Mouse (Mus musculus): ENCODE results near the gene Ncoa3. TPM values are rescaled to one million over a fixed set of nuclear protein-coding genes. Genes with fewer than 3 reads are reported as not detected.

The Ncoa3 gene
- total RNA-seq, 1 experiment, result 83.4 TPM

- Histone ChIP-seq H3K4me1 (ENCODE audit: control insufficient read depth in 2 of 2, insufficient read depth in 2 of 2, low read length in 2 of 2, poor library complexity in 1 of 2) (peaks cover 2 to 14% of the 10 kb centered on the region in 2 experiments; a peak in 1 of 4 replicates), H3K27ac (ENCODE audit: insufficient read depth, low read depth, low read length, poor library complexity, severe bottlenecking) (no peak overlapping the region), H3K9ac (ENCODE audit: insufficient read depth, low read depth, low read length, poor library complexity, severe bottlenecking) (no peak overlapping the region), H3K9me3 (ENCODE audit: control insufficient read depth, insufficient read depth, low read depth, low read length) (no peaks in the 10 kb centered on the region), H3K36me3 (ENCODE audit: control insufficient read depth, insufficient read depth, low read length, poor library complexity, severe bottlenecking) (peaks cover 56% of the 10 kb centered on the region), H3K4me3 (ENCODE audit: insufficient read depth in 1 of 2, low read depth in 1 of 2, low read length in 2 of 2, poor library complexity in 1 of 2, severe bottlenecking in 1 of 2) (peak overlapping the region in 1 of 2 experiments; percentile 37; a peak in 1 of 4 replicates)
- no peak for TF ChIP-seq MAFK (IDR thresholded peaks at IDR 0.05; ENCODE audit: insufficient read depth, low read depth, low read length)
- TF ChIP-seq CHD2 (IDR thresholded peaks at IDR 0.05; ENCODE audit: low read depth, low read length), result no peak
- no peak for TF ChIP-seq ZNF384 (IDR thresholded peaks at IDR 0.05; ENCODE audit: low read depth, low read length)
- TF ChIP-seq ZC3H11A (IDR thresholded peaks at IDR 0.05; ENCODE audit: borderline replicate concordance, low read depth, low read length), result no peak
- TF ChIP-seq HCFC1 (IDR thresholded peaks at IDR 0.05; ENCODE audit: borderline replicate concordance, insufficient read depth, low read length), result no peak
- no peak for DNase-seq (ENCODE audit: low read depth, low spot score)
- in situ Hi-C loops (cut with MboI; ENCODE audit: low sequenced_read_pairs in 2 of 2, unreplicated experiment in 2 of 2), result no loop called here
Measured at GRCm38 (mm10) chr2:166080967-166081750, 88.7 kb downstream of the Ncoa3 start.

GRCm38 (mm10) chr2:166082193-166082592 is 89.8 kb downstream of the Ncoa3 start:
- TF ChIP-seq MAFK (IDR thresholded peaks at IDR 0.05; ENCODE audit: insufficient read depth, low read depth, low read length), result no peak
- peak; percentile 54; the same call in 1 of the 2 replicates for TF ChIP-seq ZC3H11A (IDR thresholded peaks at IDR 0.05; ENCODE audit: borderline replicate concordance, low read depth, low read length)
- no peak for TF ChIP-seq CHD2 (IDR thresholded peaks at IDR 0.05; ENCODE audit: low read depth, low read length)
- peak; percentile 81 for DNase-seq (ENCODE audit: low read depth, low spot score)
- Histone ChIP-seq H3K4me3 (ENCODE audit: insufficient read depth in 1 of 2, low read depth in 1 of 2, low read length in 2 of 2, poor library complexity in 1 of 2, severe bottlenecking in 1 of 2) (no peak overlapping the region), H3K9ac (ENCODE audit: insufficient read depth, low read depth, low read length, poor library complexity, severe bottlenecking) (no peak overlapping the region), H3K36me3 (ENCODE audit: control insufficient read depth, insufficient read depth, low read length, poor library complexity, severe bottlenecking) (peaks cover 62% of the 10 kb centered on the region), H3K27ac (ENCODE audit: insufficient read depth, low read depth, low read length, poor library complexity, severe bottlenecking) (no peak overlapping the region), H3K9me3 (ENCODE audit: control insufficient read depth, insufficient read depth, low read depth, low read length) (no peaks in the 10 kb centered on the region), H3K4me1 (ENCODE audit: control insufficient read depth in 2 of 2, insufficient read depth in 2 of 2, low read length in 2 of 2, poor library complexity in 1 of 2) (peaks cover 2 to 16% of the 10 kb centered on the region in 2 experiments; a peak in 1 of 4 replicates)
- in situ Hi-C loops (cut with MboI; ENCODE audit: low sequenced_read_pairs in 2 of 2, unreplicated experiment in 2 of 2), result no loop called here

GRCm38 (mm10) chr2:166082661-166083060 is 90.2 kb downstream of the Ncoa3 start:
- peaks cover 60% of the 10 kb centered on the region for H3K36me3 ChIP-seq (ENCODE audit: control insufficient read depth, insufficient read depth, low read length, poor library complexity, severe bottlenecking)
- in situ Hi-C loops (cut with MboI; ENCODE audit: low sequenced_read_pairs in 2 of 2, unreplicated experiment in 2 of 2), result no loop called here
- H3K4me1 ChIP-seq (ENCODE audit: control insufficient read depth in 2 of 2, insufficient read depth in 2 of 2, low read length in 2 of 2, poor library complexity in 1 of 2), result peaks cover 2 to 14% of the 10 kb centered on the region in 2 experiments; a peak in 1 of 4 replicates
- no peak for DNase-seq (ENCODE audit: low read depth, low spot score)
- no peak overlapping the region for H3K4me3 ChIP-seq (ENCODE audit: insufficient read depth in 1 of 2, low read depth in 1 of 2, low read length in 2 of 2, poor library complexity in 1 of 2, severe bottlenecking in 1 of 2)
- TF ChIP-seq CHD2 (IDR thresholded peaks at IDR 0.05; ENCODE audit: low read depth, low read length) (no peak), ZNF384 (IDR thresholded peaks at IDR 0.05; ENCODE audit: low read depth, low read length) (no peak), HCFC1 (IDR thresholded peaks at IDR 0.05; ENCODE audit: borderline replicate concordance, insufficient read depth, low read length) (no peak), ZC3H11A (IDR thresholded peaks at IDR 0.05; ENCODE audit: borderline replicate concordance, low read depth, low read length) (no peak), MAFK (IDR thresholded peaks at IDR 0.05; ENCODE audit: insufficient read depth, low read depth, low read length) (no peak)
- H3K27ac ChIP-seq (ENCODE audit: insufficient read depth, low read depth, low read length, poor library complexity, severe bottlenecking), result no peak overlapping the region
- no peak overlapping the region for H3K9ac ChIP-seq (ENCODE audit: insufficient read depth, low read depth, low read length, poor library complexity, severe bottlenecking)
- no peaks in the 10 kb centered on the region for H3K9me3 ChIP-seq (ENCODE audit: control insufficient read depth, insufficient read depth, low read depth, low read length)

GRCm38 (mm10) chr2:166083542-166084031 is 91.2 kb downstream of the Ncoa3 start:
- DNase-seq (ENCODE audit: low read depth, low spot score), result no peak
- in situ Hi-C loops (cut with MboI; ENCODE audit: low sequenced_read_pairs in 2 of 2, unreplicated experiment in 2 of 2), result no loop called here
- Histone ChIP-seq H3K9me3 (ENCODE audit: control insufficient read depth, insufficient read depth, low read depth, low read length) (no peaks in the 10 kb centered on the region), H3K9ac (ENCODE audit: insufficient read depth, low read depth, low read length, poor library complexity, severe bottlenecking) (no peak overlapping the region), H3K4me3 (ENCODE audit: insufficient read depth in 1 of 2, low read depth in 1 of 2, low read length in 2 of 2, poor library complexity in 1 of 2, severe bottlenecking in 1 of 2) (no peak overlapping the region), H3K4me1 (ENCODE audit: control insufficient read depth in 2 of 2, insufficient read depth in 2 of 2, low read length in 2 of 2, poor library complexity in 1 of 2) (peaks cover 2 to 14% of the 10 kb centered on the region in 2 experiments; a peak in 1 of 4 replicates), H3K36me3 (ENCODE audit: control insufficient read depth, insufficient read depth, low read length, poor library complexity, severe bottlenecking) (peaks cover 58% of the 10 kb centered on the region), H3K27ac (ENCODE audit: insufficient read depth, low read depth, low read length, poor library complexity, severe bottlenecking) (no peak overlapping the region)
- no peak for TF ChIP-seq CHD2 (IDR thresholded peaks at IDR 0.05; ENCODE audit: low read depth, low read length)
- TF ChIP-seq MAFK (IDR thresholded peaks at IDR 0.05; ENCODE audit: insufficient read depth, low read depth, low read length), result no peak

Measured in ES-E14 (cell line).